Comparison of ENCODE assay signal across 8 mouse cellular contexts in the genomic region with DNA sequence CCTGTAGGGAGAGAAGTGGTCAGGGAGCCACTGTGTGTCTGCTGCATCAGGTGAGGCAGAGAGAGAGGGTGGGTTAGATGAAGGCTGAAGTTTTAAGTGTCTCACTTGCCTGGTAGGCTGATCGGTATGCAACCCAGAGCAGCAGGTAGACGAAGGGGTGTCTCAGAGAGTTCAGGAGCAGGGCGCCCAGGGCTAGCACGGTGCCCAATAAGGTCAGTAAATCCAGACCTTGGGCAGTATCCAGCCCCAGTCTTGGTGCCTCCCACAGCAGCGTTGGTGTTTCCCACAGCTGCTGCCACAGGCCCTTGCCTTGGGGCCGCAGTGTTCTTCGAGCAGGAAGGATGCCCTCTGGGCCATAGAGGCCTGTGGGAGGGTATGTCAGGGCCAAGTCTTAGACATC. TPM values are rescaled to one million over a fixed set of nuclear protein-coding genes. Genes with fewer than 3 reads are reported as not detected.
DNase-seq lines count a peak whose midpoint lies in the region; ATAC-seq and TF ChIP-seq lines count a peak whose summit lies in the region.
"Had no signal": no experiment of that assay in that cellular context is flagged by ENCODE, and none has a peak within 500 bp of the region (broad histone marks: within the 10 kb centered on the region; RNA-seq: fewer than 3 reads in every experiment).

No protein-coding gene starts in this region.

- H3K36me3 ChIP-seq in neural tube, embryonic 11.5 days (ENCODE audit: control insufficient read depth, insufficient read depth, low read length) = peaks cover 12% of the 10 kb centered on the region
- H3K36me3 ChIP-seq in forebrain, embryonic 11.5 days (ENCODE audit: control insufficient read depth, insufficient read depth, low read length) = peaks cover 12% of the 10 kb centered on the region
- peaks cover 49% of the 10 kb centered on the region for H3K36me3 ChIP-seq in limb, embryonic 13.5 days
- H3K36me3 ChIP-seq in stomach, postnatal 0 days (ENCODE audit: control insufficient read depth, insufficient read depth, low read length) = peaks cover 19% of the 10 kb centered on the region

- WGBS in neural tube, embryonic 11.5 days = 77% methylated on average over 7 of the region's 7 CpGs
- WGBS in forebrain, embryonic 11.5 days = 81% methylated on average over 7 of the region's 7 CpGs
- 75% methylated on average over 7 of the region's 7 CpGs for WGBS in limb, embryonic 13.5 days
- 60% methylated on average over 7 of the region's 7 CpGs for WGBS in stomach, postnatal 0 days

- H3K9me3 ChIP-seq in neural tube, embryonic 11.5 days (ENCODE audit: control insufficient read depth, low read length) = no peaks in the 10 kb centered on the region
- no peaks in the 10 kb centered on the region for H3K9me3 ChIP-seq in forebrain, embryonic 11.5 days (ENCODE audit: control insufficient read depth, low read length)
- no peaks in the 10 kb centered on the region for H3K9me3 ChIP-seq in limb, embryonic 13.5 days
- H3K9me3 ChIP-seq in stomach, postnatal 0 days (ENCODE audit: control insufficient read depth, low read length) = no peaks in the 10 kb centered on the region

- no peak for TF ChIP-seq CTCF in stomach, postnatal 0 days (IDR thresholded peaks at IDR 0.05; ENCODE audit: low read depth)

- H3K27me3 ChIP-seq in neural tube, embryonic 11.5 days (ENCODE audit: control insufficient read depth, insufficient read depth, low read length) = no peaks in the 10 kb centered on the region
- no peaks in the 10 kb centered on the region for H3K27me3 ChIP-seq in forebrain, embryonic 11.5 days (ENCODE audit: control insufficient read depth, insufficient read depth, low read length)
- H3K27me3 ChIP-seq in limb, embryonic 13.5 days = no peaks in the 10 kb centered on the region
- H3K27me3 ChIP-seq in stomach, postnatal 0 days (ENCODE audit: control insufficient read depth, insufficient read depth, low read length) = no peaks in the 10 kb centered on the region

- 0 out of 2 replicates have a peak, but pooled peaks have one; percentile 5 for ATAC-seq in neural tube, embryonic 11.5 days (ENCODE audit: insufficient read depth, low FRiP score, low TSS enrichment)
- no peak for ATAC-seq in forebrain, embryonic 11.5 days (replicated peaks; ENCODE audit: low FRiP score)
- ATAC-seq in limb, embryonic 13.5 days (ENCODE audit: low FRiP score, low read depth) = no peak
- no peak for ATAC-seq in stomach, postnatal 0 days (ENCODE audit: low FRiP score, low TSS enrichment)

- no peak for TF ChIP-seq EP300 in stomach, postnatal 0 days (optimal IDR thresholded peaks at IDR 0.05)

- peak overlapping the region; percentile 74 for H3K4me3 ChIP-seq in neural tube, embryonic 11.5 days (ENCODE audit: low read depth, low read length)
- H3K4me3 ChIP-seq in forebrain, embryonic 11.5 days (ENCODE audit: low read depth, low read length) = peak overlapping the region; percentile 79
- peak overlapping the region; percentile 85 for H3K4me3 ChIP-seq in limb, embryonic 13.5 days
- peak overlapping the region; percentile 76 for H3K4me3 ChIP-seq in stomach, postnatal 0 days (ENCODE audit: low read depth, low read length)

- DNase-seq in neural tube, embryonic 11.5 days (ENCODE audit: low spot score) = no peak
- no peak for DNase-seq in neural tube, embryonic 10.5 days (ENCODE audit: extremely low spot score, low spot score)
- DNase-seq in forebrain, embryonic 11.5 days (ENCODE audit: low spot score) = no peak
- DNase-seq in stomach, postnatal 0 days (ENCODE audit: low spot score) = no peak
- DNase-seq in embryo, embryonic 9.5 days (ENCODE audit: extremely low spot score) = no peak
- no peak for DNase-seq in adrenal gland, adult 18-20 months (ENCODE audit: low spot score in 2 of 2)

- H3K27ac ChIP-seq in neural tube, embryonic 11.5 days (ENCODE audit: low read depth, low read length) = no peak overlapping the region
- no peak overlapping the region for H3K27ac ChIP-seq in forebrain, embryonic 11.5 days (ENCODE audit: low read depth, low read length)
- H3K27ac ChIP-seq in limb, embryonic 13.5 days = no peak overlapping the region
- H3K27ac ChIP-seq in stomach, postnatal 0 days (replicated peaks) = no peak overlapping the region

- H3K4me1 ChIP-seq in neural tube, embryonic 11.5 days (ENCODE audit: control insufficient read depth, insufficient read depth, low read length) = peaks cover 13% of the 10 kb centered on the region
- peaks cover 12% of the 10 kb centered on the region for H3K4me1 ChIP-seq in forebrain, embryonic 11.5 days (replicated peaks; ENCODE audit: control insufficient read depth, insufficient read depth, low read length)
- peaks cover 35% of the 10 kb centered on the region for H3K4me1 ChIP-seq in limb, embryonic 13.5 days
- peaks cover 2% of the 10 kb centered on the region; the same call in 1 of the 2 replicates for H3K4me1 ChIP-seq in stomach, postnatal 0 days (replicated peaks; ENCODE audit: control insufficient read depth, insufficient read depth)

- peak overlapping the region; percentile 73 for H3K4me2 ChIP-seq in neural tube, embryonic 11.5 days (ENCODE audit: low read depth)
- peak overlapping the region; percentile 77 for H3K4me2 ChIP-seq in forebrain, embryonic 11.5 days (ENCODE audit: low read depth, low read length, severe bottlenecking)
- peak overlapping the region; percentile 85 for H3K4me2 ChIP-seq in limb, embryonic 13.5 days (replicated peaks)
- peak overlapping the region; percentile 58 for H3K4me2 ChIP-seq in stomach, postnatal 0 days (replicated peaks; ENCODE audit: low read depth)

- H3K9ac ChIP-seq in neural tube, embryonic 11.5 days (ENCODE audit: low read length) = peak overlapping the region; percentile 80
- peak overlapping the region; percentile 90 for H3K9ac ChIP-seq in forebrain, embryonic 11.5 days (ENCODE audit: low read length)
- H3K9ac ChIP-seq in limb, embryonic 13.5 days = peak overlapping the region; percentile 77
- peak overlapping the region; percentile 88; the same call in 1 of the 2 replicates for H3K9ac ChIP-seq in stomach, postnatal 0 days (ENCODE audit: low read length)

RNA-seq across cellular contexts. Expression of gene Lmf2, which starts 1.0 kb away (rescaled TPM):
- polyA plus RNA-seq in neural tube, embryonic 11.5 days (2014; fragmentation: Nextera tagmentation; extraction: Ambion mirVana) = 31.8 and 35.8 TPM in 2 replicates
- polyA plus RNA-seq in forebrain, embryonic 11.5 days (2014; fragmentation: Nextera tagmentation; extraction: Ambion mirVana) = 43.7 and 47.3 TPM in 2 replicates
- 57.6 and 65.1 TPM in 2 replicates for polyA plus RNA-seq in limb, embryonic 13.5 days (2015; fragmentation: Nextera tagmentation; extraction: Ambion mirVana)
- 24.3 and 24.4 TPM in 2 replicates for polyA plus RNA-seq in stomach, postnatal 0 days (2015; fragmentation: Nextera tagmentation; extraction: Ambion mirVana)
- 10 to 100 TPM; 34.4 to 40.0 TPM for total RNA-seq in adrenal gland, adult 18-20 months (2021)

RNA-seq across cellular contexts. Expression of gene Ncaph2, which starts 1.1 kb away (rescaled TPM):
- polyA plus RNA-seq in neural tube, embryonic 11.5 days (2014; fragmentation: Nextera tagmentation; extraction: Ambion mirVana) = 154 and 158 TPM in 2 replicates
- 191 and 203 TPM in 2 replicates for polyA plus RNA-seq in forebrain, embryonic 11.5 days (2014; fragmentation: Nextera tagmentation; extraction: Ambion mirVana)
- 146 and 162 TPM in 2 replicates for polyA plus RNA-seq in limb, embryonic 13.5 days (2015; fragmentation: Nextera tagmentation; extraction: Ambion mirVana)
- polyA plus RNA-seq in stomach, postnatal 0 days (2015; fragmentation: Nextera tagmentation; extraction: Ambion mirVana) = 69.4 and 72.8 TPM in 2 replicates
- 10 to 100 TPM; 67.7 to 69.6 TPM for total RNA-seq in adrenal gland, adult 18-20 months (2021)

RNA-seq across cellular contexts. Expression of gene Sco2, which starts 19.2 kb away (rescaled TPM):
- 6.0 and 8.8 TPM in 2 replicates for polyA plus RNA-seq in neural tube, embryonic 11.5 days (2014; fragmentation: Nextera tagmentation; extraction: Ambion mirVana)
- 5.1 and 5.7 TPM in 2 replicates for polyA plus RNA-seq in forebrain, embryonic 11.5 days (2014; fragmentation: Nextera tagmentation; extraction: Ambion mirVana)
- polyA plus RNA-seq in limb, embryonic 13.5 days (2015; fragmentation: Nextera tagmentation; extraction: Ambion mirVana) = 5.4 and 5.8 TPM in 2 replicates
- 6.3 and 7.4 TPM in 2 replicates for polyA plus RNA-seq in stomach, postnatal 0 days (2015; fragmentation: Nextera tagmentation; extraction: Ambion mirVana)
- total RNA-seq in adrenal gland, adult 18-20 months (2021) = 10 to 100 TPM; 31.9 to 33.3 TPM

RNA-seq across cellular contexts. Expression of gene Miox, which starts 20.3 kb away (rescaled TPM):
- not detected in 2 replicates for polyA plus RNA-seq in neural tube, embryonic 11.5 days (2014; fragmentation: Nextera tagmentation; extraction: Ambion mirVana)
- polyA plus RNA-seq in forebrain, embryonic 11.5 days (2014; fragmentation: Nextera tagmentation; extraction: Ambion mirVana) = not detected in 2 replicates
- polyA plus RNA-seq in limb, embryonic 13.5 days (2015; fragmentation: Nextera tagmentation; extraction: Ambion mirVana) = not detected in 2 replicates
- polyA plus RNA-seq in stomach, postnatal 0 days (2015; fragmentation: Nextera tagmentation; extraction: Ambion mirVana) = 0.17 TPM in 1 of 2 replicates, not detected in the other
- 1 to 10 TPM in 1 of 2 experiments, not detected in 1; 4.2 TPM for total RNA-seq in adrenal gland, adult 18-20 months (2021)
- total RNA-seq: common myeloid progenitor, adult 5-6 weeks had no signal

RNA-seq across cellular contexts. Expression of gene Tymp, which starts 22.4 kb away (rescaled TPM):
- 1.6 and 2.0 TPM in 2 replicates for polyA plus RNA-seq in neural tube, embryonic 11.5 days (2014; fragmentation: Nextera tagmentation; extraction: Ambion mirVana)
- polyA plus RNA-seq in forebrain, embryonic 11.5 days (2014; fragmentation: Nextera tagmentation; extraction: Ambion mirVana) = 0.80 and 1.3 TPM in 2 replicates
- polyA plus RNA-seq in limb, embryonic 13.5 days (2015; fragmentation: Nextera tagmentation; extraction: Ambion mirVana) = 1.3 TPM in 2 replicates
- polyA plus RNA-seq in stomach, postnatal 0 days (2015; fragmentation: Nextera tagmentation; extraction: Ambion mirVana) = 1.4 and 1.6 TPM in 2 replicates
- total RNA-seq in adrenal gland, adult 18-20 months (2021) = under 1 TPM; 0.33 to 0.38 TPM
